Mouse (Mus musculus): Measurements from ENCODE around the gene Zfp39. TPM values are rescaled to one million over a fixed set of nuclear protein-coding genes. Genes with fewer than 3 reads are reported as not detected.

Zfp39 gene
- polyA plus RNA-seq, 1 experiment from 2014 or later = 3.8 TPM

- DNase-seq (ENCODE audit: low spot score) (no peak), ATAC-seq (replicated peaks; ENCODE audit: low FRiP score, low read depth) (no peak)
- H3K9ac ChIP-seq (ENCODE audit: low read depth, low read length) = no peak overlapping the region
- no peaks in the 10 kb centered on the region for H3K4me1 ChIP-seq (replicated peaks; ENCODE audit: insufficient read depth, low read length)
- WGBS = 90% methylated on average over 6 of the region's 6 CpGs
- TF ChIP-seq CTCF (IDR thresholded peaks at IDR 0.05; ENCODE audit: low read depth) = no peak
- no peak overlapping the region for H3K4me2 ChIP-seq (ENCODE audit: low read length)
- H3K9me3 ChIP-seq (replicated peaks; ENCODE audit: low read length) = no peaks in the 10 kb centered on the region
- H3K4me3 ChIP-seq (replicated peaks; ENCODE audit: low read depth, low read length) = no peak overlapping the region
- H3K27ac ChIP-seq = no peak overlapping the region
- H3K27me3 ChIP-seq (ENCODE audit: insufficient read depth, low read length) = no peaks in the 10 kb centered on the region
- H3K36me3 ChIP-seq (ENCODE audit: insufficient read depth, low read length) = peaks cover 39% of the 10 kb centered on the region; the same call in 1 of the 2 replicates
Measured at GRCm38 (mm10) chr11:58897485-58897884, 6.5 kb downstream of the Zfp39 start.

GRCm38 (mm10) chr11:58894456-58894855 lies 9.6 kb downstream of the Zfp39 start:
- H3K9ac ChIP-seq (ENCODE audit: low read depth, low read length) = no peak overlapping the region
- no peak for ATAC-seq (replicated peaks; ENCODE audit: low FRiP score, low read depth)
- DNase-seq (ENCODE audit: low spot score) = no peak

GRCm38 (mm10) chr11:58890511-58890910 lies 13.5 kb downstream of the Zfp39 start:
- no peak overlapping the region for H3K4me3 ChIP-seq (replicated peaks; ENCODE audit: low read depth, low read length)
- H3K4me2 ChIP-seq (ENCODE audit: low read length) = no peak overlapping the region
- no peak for DNase-seq (ENCODE audit: low spot score)
- peaks cover 36% of the 10 kb centered on the region for H3K36me3 ChIP-seq (ENCODE audit: insufficient read depth, low read length)
- H3K27ac ChIP-seq = no peak overlapping the region
- no peaks in the 10 kb centered on the region for H3K27me3 ChIP-seq (ENCODE audit: insufficient read depth, low read length)
- no peak for TF ChIP-seq CTCF (IDR thresholded peaks at IDR 0.05; ENCODE audit: low read depth)
- no peaks in the 10 kb centered on the region for H3K4me1 ChIP-seq (replicated peaks; ENCODE audit: insufficient read depth, low read length)
- ATAC-seq (replicated peaks; ENCODE audit: low FRiP score, low read depth) = no peak
- H3K9ac ChIP-seq (ENCODE audit: low read depth, low read length) = no peak overlapping the region
- 88% methylated on average over 10 of the region's 10 CpGs for WGBS
- no peaks in the 10 kb centered on the region for H3K9me3 ChIP-seq (replicated peaks; ENCODE audit: low read length)

More at GRCm38 (mm10) chr11:58894456-58894855, 9.6 kb downstream of the Zfp39 start:
- Histone ChIP-seq H3K27ac (no peak overlapping the region), H3K27me3 (ENCODE audit: insufficient read depth, low read length) (no peaks in the 10 kb centered on the region), H3K4me3 (replicated peaks; ENCODE audit: low read depth, low read length) (no peak overlapping the region), H3K4me1 (replicated peaks; ENCODE audit: insufficient read depth, low read length) (no peaks in the 10 kb centered on the region), H3K4me2 (ENCODE audit: low read length) (no peak overlapping the region), H3K9me3 (replicated peaks; ENCODE audit: low read length) (no peaks in the 10 kb centered on the region), H3K36me3 (ENCODE audit: insufficient read depth, low read length) (peaks cover 60% of the 10 kb centered on the region)
- TF ChIP-seq CTCF (IDR thresholded peaks at IDR 0.05; ENCODE audit: low read depth) = no peak
- whole genome bisulfite sequencing = 66% methylated on average over 6 of the region's 6 CpGs

- Histone ChIP-seq H3K4me1 (replicated peaks; ENCODE audit: insufficient read depth, low read length) (no peaks in the 10 kb centered on the region), H3K27ac (no peak overlapping the region), H3K9ac (ENCODE audit: low read depth, low read length) (no peak overlapping the region), H3K4me2 (ENCODE audit: low read length) (no peak overlapping the region), H3K27me3 (ENCODE audit: insufficient read depth, low read length) (no peaks in the 10 kb centered on the region), H3K4me3 (replicated peaks; ENCODE audit: low read depth, low read length) (no peak overlapping the region), H3K36me3 (ENCODE audit: insufficient read depth, low read length) (peaks cover 20% of the 10 kb centered on the region), H3K9me3 (replicated peaks; ENCODE audit: low read length) (no peaks in the 10 kb centered on the region)
- ATAC-seq (replicated peaks; ENCODE audit: low FRiP score, low read depth) = no peak
- no peak for DNase-seq (ENCODE audit: low spot score)
- TF ChIP-seq CTCF (IDR thresholded peaks at IDR 0.05; ENCODE audit: low read depth) = no peak
- 88% methylated on average over 8 of the region's 8 CpGs for WGBS
Measured at GRCm38 (mm10) chr11:58883756-58884155, 20.3 kb downstream of the Zfp39 start.

- ATAC-seq (replicated peaks; ENCODE audit: low FRiP score, low read depth) = no peak
- Histone ChIP-seq H3K27ac (no peak overlapping the region), H3K27me3 (ENCODE audit: insufficient read depth, low read length) (no peaks in the 10 kb centered on the region), H3K4me1 (replicated peaks; ENCODE audit: insufficient read depth, low read length) (peaks cover 6% of the 10 kb centered on the region), H3K9me3 (replicated peaks; ENCODE audit: low read length) (no peaks in the 10 kb centered on the region), H3K4me3 (replicated peaks; ENCODE audit: low read depth, low read length) (no peak overlapping the region), H3K4me2 (ENCODE audit: low read length) (no peak overlapping the region), H3K9ac (ENCODE audit: low read depth, low read length) (no peak overlapping the region), H3K36me3 (ENCODE audit: insufficient read depth, low read length) (no peaks in the 10 kb centered on the region)
- no peak for TF ChIP-seq CTCF (IDR thresholded peaks at IDR 0.05; ENCODE audit: low read depth)
- WGBS = 79% methylated on average over 4 of the region's 4 CpGs
- DNase-seq (ENCODE audit: low spot score) = no peak
Measured at GRCm38 (mm10) chr11:58870961-58871360, 33.1 kb downstream of the Zfp39 start.

GRCm38 (mm10) chr11:58867954-58868330 lies 36.1 kb downstream of the Zfp39 start:
- Histone ChIP-seq H3K4me2 (ENCODE audit: low read length) (peak overlapping the region; percentile 84), H3K4me3 (replicated peaks; ENCODE audit: low read depth, low read length) (peak overlapping the region; percentile 80), H3K27ac (peak overlapping the region; percentile 82; the same call in 1 of the 2 replicates), H3K9ac (ENCODE audit: low read depth, low read length) (peak overlapping the region; percentile 74; the same call in 1 of the 2 replicates), H3K9me3 (replicated peaks; ENCODE audit: low read length) (no peaks in the 10 kb centered on the region), H3K27me3 (ENCODE audit: insufficient read depth, low read length) (no peaks in the 10 kb centered on the region), H3K4me1 (replicated peaks; ENCODE audit: insufficient read depth, low read length) (peaks cover 6% of the 10 kb centered on the region), H3K36me3 (ENCODE audit: insufficient read depth, low read length) (no peaks in the 10 kb centered on the region)
- TF ChIP-seq CTCF (IDR thresholded peaks at IDR 0.05; ENCODE audit: low read depth) = no peak
- DNase-seq (ENCODE audit: low spot score) (no peak), ATAC-seq (replicated peaks; ENCODE audit: low FRiP score, low read depth) (no peak)
- 59% methylated on average over 6 of the region's 6 CpGs for WGBS
